Mouse (Mus musculus) skeletal muscle tissue, adult 2 months (tissue): ENCODE measurements around the gene Ugcg.
A peak's percentile ranks its signal among the peaks of the same experiment; 100 is the strongest.

Experiments used
- DNase-seq: peaks from one replicate; pipeline ENCODE4 v3.0.0-alpha.2; 2012; ENCODE audit warnings: low read depth, low spot score

The Ugcg gene

DNA sequence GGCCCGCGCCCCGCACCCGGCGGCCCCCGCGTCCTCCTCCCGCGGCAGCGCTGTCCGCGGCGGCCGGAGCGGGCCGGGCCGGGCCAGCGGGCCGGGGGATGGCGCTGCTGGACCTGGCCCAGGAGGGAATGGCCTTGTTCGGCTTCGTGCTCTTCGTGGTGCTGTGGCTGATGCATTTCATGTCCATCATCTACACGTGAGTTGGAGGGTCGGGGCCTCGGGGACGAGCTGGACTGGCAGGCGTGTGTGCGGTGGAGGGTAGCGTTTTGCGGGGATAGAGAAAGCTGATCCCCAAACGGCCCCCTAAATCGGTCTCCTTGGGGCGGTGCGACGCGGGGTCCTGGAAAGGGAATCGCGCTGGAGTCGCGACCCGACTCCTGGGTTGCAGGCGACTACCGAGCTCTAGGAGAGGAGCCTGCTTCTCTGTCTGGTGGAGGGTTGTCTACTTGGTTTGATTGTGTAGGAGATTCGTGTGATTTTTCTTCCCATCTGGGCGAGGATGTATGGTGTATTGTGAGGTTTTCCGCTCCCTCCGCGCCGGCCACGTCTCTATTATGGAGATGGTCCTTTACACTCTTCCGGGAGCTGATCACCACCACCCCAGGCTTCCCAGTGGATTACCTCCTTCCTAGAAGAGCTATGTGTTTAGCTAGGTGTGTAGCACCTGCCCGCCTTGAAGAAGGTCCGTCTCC, 635 bp downstream of the Ugcg start:
- no peak for DNase-seq

- DNase-seq = no peak
Observed at GRCm38 (mm10) chr4:59190650-59191424, 1.8 kb downstream of the Ugcg start.

DNA sequence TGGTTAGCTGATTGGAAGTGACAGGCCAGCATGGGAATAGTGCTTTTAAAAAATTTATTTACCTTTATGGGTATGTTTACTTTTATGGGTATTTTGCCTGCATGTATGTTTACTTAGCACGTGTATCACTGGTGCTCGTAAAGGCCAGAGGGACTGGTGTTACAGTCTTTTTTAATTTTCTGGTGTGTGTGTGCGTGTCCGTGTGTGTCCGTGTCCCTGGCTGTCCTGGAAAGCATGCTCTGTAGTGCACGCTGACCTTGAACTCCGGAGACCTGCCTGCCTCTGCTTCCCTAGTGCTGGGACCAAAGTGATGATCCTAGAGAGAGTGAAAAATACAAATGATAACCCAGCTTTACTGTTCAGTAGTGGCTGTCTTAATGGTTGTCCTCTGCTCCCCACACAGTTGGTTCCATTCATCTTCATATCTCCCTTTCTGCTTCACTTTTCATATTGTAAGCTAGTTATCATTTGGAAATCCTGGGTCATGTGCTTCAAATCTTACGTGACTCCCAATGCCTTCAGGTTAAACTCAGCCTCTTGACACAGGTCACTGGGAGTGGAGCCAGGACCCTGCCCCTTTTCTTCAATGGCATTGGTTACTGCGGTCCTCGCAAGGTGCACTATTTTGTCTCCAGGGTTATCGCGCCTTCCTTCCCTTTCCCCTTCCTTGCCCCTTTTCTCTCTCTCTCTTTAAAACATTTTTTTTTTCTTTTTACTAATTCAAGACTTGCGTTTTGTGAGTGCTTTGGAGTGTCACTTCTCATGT, 5.9 kb downstream of the Ugcg start:
- no peak for DNase-seq

GRCm38 (mm10) chr4:59196346-59197077, 7.5 kb downstream of the Ugcg start:
- no peak for DNase-seq

- DNase-seq = no peak
Observed at GRCm38 (mm10) chr4:59197078-59197424, 8.0 kb downstream of the Ugcg start.

- no peak for DNase-seq
Observed at GRCm38 (mm10) chr4:59197462-59197861, 8.4 kb downstream of the Ugcg start.

- peak; percentile 78 for DNase-seq
Observed at GRCm38 (mm10) chr4:59199341-59199740, 10.3 kb downstream of the Ugcg start.

- DNase-seq = peak; percentile 61
Observed at GRCm38 (mm10) chr4:59199805-59200204, 10.7 kb downstream of the Ugcg start.

GRCm38 (mm10) chr4:59200636-59201035, 11.6 kb downstream of the Ugcg start:
- no peak for DNase-seq

DNA sequence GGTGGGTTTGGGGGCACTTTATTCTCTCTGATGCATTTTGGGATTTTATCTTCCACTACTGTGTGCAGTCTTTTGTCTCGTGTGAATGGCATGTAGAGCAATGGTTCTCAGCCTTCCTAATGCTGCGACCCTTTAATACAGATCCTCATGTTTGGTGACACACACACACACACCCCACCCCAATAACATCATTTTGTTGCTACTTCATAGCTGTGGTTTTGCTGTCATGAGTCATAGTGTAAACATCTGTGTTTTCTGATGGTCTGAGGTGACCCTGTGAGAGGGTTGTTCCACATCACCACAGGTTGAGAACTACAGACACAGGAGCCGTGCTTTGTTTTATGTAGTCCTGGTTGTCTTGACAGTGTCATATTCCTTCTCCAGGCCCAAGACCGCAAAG, 15.6 kb downstream of the Ugcg start:
- no peak for DNase-seq

GRCm38 (mm10) chr4:59205758-59206340, 16.8 kb downstream of the Ugcg start:
- DNase-seq = no peak

- no peak for DNase-seq
Observed at GRCm38 (mm10) chr4:59206600-59206999, 17.5 kb downstream of the Ugcg start.

DNA sequence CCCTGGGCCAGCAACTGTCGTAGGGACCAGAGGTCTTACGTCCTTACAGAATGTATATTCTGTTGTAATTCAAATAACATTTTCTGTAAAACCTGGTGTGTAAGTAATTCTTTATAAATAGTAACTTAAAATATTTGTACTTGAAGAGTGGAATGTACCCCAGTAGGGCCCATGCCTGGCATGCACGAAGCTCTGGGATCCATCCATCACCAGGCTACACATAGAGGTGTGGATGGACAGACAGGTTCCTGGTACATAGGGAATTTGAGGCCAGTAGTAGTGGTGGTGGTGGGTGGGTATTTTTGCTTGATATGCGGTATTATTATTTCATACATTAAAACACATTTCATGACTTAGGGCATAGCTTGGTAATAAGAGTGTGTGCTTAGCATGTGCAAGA, 19.6 kb downstream of the Ugcg start:
- DNase-seq = no peak

GRCm38 (mm10) chr4:59211181-59211580, 22.1 kb downstream of the Ugcg start:
- DNase-seq = no peak

DNA sequence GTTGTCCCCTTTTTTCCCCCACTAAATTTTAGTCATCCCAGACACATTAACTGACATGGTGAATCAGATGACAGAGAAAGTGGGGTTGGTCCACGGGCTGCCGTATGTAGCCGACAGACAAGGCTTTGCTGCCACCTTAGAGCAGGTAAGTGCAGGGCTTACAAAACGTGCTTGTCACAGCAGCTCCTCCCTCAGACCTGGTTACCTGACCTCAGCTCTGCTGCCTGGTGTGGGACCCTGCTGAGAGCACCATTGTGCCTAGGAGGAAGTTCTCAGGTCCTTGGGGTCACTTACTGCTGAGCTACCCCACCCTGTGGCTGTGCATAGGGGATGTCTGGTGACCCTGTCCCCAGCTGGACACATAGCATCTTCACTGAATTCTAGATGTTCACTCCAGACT, 24.8 kb downstream of the Ugcg start:
- DNase-seq = no peak

- DNase-seq = no peak
Observed at GRCm38 (mm10) chr4:59214695-59215094, 25.6 kb downstream of the Ugcg start.

- no peak for DNase-seq
Observed at GRCm38 (mm10) chr4:59215585-59215984, 26.5 kb downstream of the Ugcg start.

- DNase-seq = no peak
Observed at GRCm38 (mm10) chr4:59217101-59217500, 28.0 kb downstream of the Ugcg start.

GRCm38 (mm10) chr4:59218154-59218553, 29.1 kb downstream of the Ugcg start:
- DNase-seq = no peak

GRCm38 (mm10) chr4:59222226-59222625, 33.2 kb downstream of the Ugcg start:
- DNase-seq = no peak

DNA sequence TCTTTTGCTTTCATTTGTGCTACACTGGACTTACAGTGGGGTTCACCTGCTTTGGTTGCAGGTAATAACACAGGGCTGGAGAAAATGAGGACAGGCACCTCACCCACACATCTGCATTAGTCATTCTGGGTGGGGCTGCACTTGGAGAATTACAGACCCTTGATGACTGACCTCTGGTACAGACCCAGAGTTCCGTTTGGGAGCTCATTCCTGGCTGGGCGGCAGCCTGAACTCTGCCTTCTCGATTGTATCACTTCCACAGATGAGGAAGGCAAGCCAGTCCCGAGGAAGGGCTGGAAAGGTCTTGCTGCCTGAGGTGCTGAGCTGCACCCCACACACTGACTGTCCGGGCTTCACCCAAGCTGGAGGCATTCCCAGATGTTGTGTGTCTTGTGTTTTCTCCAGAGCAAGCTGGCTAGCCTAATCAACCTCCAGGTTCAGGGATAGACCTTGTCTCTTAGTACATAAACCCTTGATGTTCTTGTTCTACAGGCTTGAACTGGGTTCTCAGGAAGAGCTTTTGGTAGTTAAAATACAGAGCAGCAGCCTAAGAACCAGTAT, 34.1 kb downstream of the Ugcg start:
- no peak for DNase-seq
